Mouse (Mus musculus): ENCODE data around the gene Upf2. TPM values are rescaled to one million over a fixed set of nuclear protein-coding genes. Genes with fewer than 3 reads are reported as not detected.
"Not testable (repeated sequence)": the region's sequence is repeated elsewhere in the genome, so short reads cannot be mapped to it uniquely, and the experiment has no call there.

Gene Upf2
- total RNA-seq, 2 experiments from 2014 or later, result 23.5 to 36.1 TPM

DNA sequence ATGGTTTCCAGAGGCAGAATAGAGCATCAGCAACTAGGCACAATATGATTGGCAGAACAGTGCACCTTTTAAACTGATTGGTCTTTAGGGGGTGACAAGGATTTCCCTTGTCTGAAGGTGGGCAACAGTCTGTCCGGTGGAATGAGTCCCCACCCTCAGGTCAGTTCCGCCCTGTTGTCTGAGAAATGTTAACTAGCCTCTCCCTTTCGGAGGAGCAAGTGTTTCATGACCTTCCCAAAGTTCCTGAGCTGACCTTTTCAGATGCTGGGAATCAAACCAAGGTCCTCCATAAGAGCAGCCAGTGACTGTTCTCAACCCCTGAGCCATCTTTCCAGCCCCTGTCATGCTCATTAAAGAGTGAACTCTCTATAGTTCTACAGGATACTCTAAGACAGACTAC is 4.4 kb upstream of the Upf2 start:
- no peak for ATAC-seq (replicated peaks; ENCODE audit: poor library complexity, severe bottlenecking)

DNA sequence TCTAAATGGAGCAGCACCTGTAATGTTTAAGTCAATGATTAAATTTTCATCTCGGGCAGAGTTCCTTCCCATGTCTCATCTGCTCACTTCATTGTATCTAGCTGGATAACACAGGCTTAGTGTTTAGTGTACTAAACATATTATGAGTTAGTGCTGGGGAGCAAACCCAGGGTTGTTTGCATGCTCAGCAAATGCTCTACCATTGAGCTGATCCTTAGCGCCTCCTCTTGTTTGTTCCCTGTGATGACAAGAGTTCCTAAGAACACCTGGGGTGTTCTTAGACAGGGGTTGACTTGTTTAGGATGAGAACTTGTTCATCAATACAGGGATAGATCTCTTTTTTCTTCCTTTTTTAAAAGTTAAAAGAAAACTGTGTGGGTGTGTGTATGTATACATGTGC is 2.3 kb upstream of the Upf2 start:
- ATAC-seq (replicated peaks; ENCODE audit: poor library complexity, severe bottlenecking), result no peak

- ATAC-seq (replicated peaks; ENCODE audit: poor library complexity, severe bottlenecking), result not testable (repeated sequence)
Measured at GRCm38 (mm10) chr2:5949821-5950220, 1.4 kb upstream of the Upf2 start.

- ATAC-seq (replicated peaks; ENCODE audit: poor library complexity, severe bottlenecking), result no peak
Measured at GRCm38 (mm10) chr2:5950305-5950704, 964 bp upstream of the Upf2 start.

GRCm38 (mm10) chr2:5951621-5952211 is 447 bp downstream of the Upf2 start:
- peak; percentile 61 for ATAC-seq (replicated peaks; ENCODE audit: poor library complexity, severe bottlenecking)

- ATAC-seq (replicated peaks; ENCODE audit: poor library complexity, severe bottlenecking), result peak; percentile 59
Measured at GRCm38 (mm10) chr2:5957705-5958104, 6.4 kb downstream of the Upf2 start.

GRCm38 (mm10) chr2:5962265-5962664 is 11.0 kb downstream of the Upf2 start:
- ATAC-seq (replicated peaks; ENCODE audit: poor library complexity, severe bottlenecking), result no peak

DNA sequence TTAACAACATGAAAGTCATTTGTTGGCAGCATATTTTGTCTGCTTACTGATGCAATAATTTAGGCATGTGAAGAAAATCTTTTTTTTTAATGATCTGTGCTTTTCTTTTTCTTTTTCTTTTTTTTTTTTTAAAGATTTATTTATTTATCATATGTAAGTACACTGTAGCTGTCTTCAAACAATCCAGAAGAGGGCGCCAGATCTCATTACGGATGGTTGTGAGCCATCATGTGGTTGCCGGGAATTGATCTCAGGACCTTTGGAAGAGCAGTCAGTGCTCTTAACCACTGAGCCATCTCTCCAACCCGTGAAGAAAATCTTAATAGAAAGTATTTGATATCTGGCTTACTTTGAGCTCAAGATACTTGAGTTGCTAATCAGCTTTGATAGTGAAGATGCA is 12.5 kb downstream of the Upf2 start:
- ATAC-seq (replicated peaks; ENCODE audit: poor library complexity, severe bottlenecking), result not testable (repeated sequence)

GRCm38 (mm10) chr2:5965972-5966371 is 14.7 kb downstream of the Upf2 start:
- peak; percentile 96 for ATAC-seq (replicated peaks; ENCODE audit: poor library complexity, severe bottlenecking)

DNA sequence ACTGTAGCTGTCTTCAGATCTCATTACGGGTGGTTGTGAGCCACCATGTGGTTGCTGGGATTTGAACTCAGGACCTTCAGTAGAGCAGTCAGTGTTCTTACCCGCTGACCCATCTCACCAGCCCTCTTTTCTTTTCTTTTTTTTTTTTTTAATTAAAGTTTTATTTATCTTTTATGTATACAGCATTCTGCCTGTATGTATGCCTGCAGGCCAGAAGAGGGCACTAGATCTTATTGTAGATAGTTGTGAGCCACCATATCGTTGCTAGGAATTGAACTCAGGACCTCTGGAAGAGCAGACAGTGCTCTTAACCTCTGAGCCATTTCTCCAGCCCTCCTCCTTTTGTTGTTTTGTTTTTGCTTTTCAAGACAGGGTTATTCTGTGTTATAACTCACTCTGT is 19.4 kb downstream of the Upf2 start:
- not testable (repeated sequence) for ATAC-seq (replicated peaks; ENCODE audit: poor library complexity, severe bottlenecking)

DNA sequence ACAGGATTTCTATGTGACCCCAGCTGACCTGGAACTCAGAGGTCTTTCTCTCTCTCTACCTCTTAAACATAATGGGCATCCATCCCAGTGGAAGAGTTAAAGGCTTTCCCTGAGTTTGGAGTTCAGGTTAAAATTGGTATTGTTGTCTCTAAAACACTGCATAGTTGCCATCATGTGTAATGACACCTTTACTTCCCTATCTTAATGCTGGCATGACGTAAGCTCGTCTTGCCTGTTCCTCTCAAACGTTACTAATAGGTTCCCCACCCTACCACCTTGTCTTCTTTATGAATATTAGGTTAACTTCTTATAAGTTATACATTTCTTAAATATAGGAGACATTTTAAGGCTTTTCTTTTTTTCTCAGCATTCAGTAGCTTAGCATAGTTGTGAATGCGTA is 26.3 kb downstream of the Upf2 start:
- no peak for ATAC-seq (replicated peaks; ENCODE audit: poor library complexity, severe bottlenecking)

DNA sequence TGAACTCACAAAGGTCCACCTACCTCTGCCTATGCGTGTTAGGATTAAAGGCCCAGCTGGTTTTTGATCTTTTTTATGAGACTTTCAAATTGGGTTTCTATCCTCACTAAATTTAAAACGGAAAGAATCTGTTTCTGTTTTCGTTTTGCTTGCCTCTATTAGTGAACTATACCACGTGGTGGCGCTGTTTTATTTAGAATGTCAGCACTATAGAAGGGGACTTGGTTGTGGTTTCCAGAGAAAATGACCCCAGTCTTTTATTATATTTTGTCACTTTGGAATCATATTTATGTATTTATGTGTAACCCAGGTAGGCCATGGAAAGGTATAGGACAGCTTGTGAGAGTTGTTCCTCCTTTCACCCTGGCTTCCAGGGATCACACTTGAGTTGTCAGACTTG is 44.3 kb downstream of the Upf2 start:
- ATAC-seq (replicated peaks; ENCODE audit: poor library complexity, severe bottlenecking), result peak; percentile 61

GRCm38 (mm10) chr2:6003949-6004348 is 52.7 kb downstream of the Upf2 start:
- no peak for ATAC-seq (replicated peaks; ENCODE audit: poor library complexity, severe bottlenecking)

GRCm38 (mm10) chr2:6014532-6014931 is 63.3 kb downstream of the Upf2 start:
- no peak for ATAC-seq (replicated peaks; ENCODE audit: poor library complexity, severe bottlenecking)

- ATAC-seq (replicated peaks; ENCODE audit: poor library complexity, severe bottlenecking), result not testable (repeated sequence)
Measured at GRCm38 (mm10) chr2:6015182-6015581, 63.9 kb downstream of the Upf2 start.

DNA sequence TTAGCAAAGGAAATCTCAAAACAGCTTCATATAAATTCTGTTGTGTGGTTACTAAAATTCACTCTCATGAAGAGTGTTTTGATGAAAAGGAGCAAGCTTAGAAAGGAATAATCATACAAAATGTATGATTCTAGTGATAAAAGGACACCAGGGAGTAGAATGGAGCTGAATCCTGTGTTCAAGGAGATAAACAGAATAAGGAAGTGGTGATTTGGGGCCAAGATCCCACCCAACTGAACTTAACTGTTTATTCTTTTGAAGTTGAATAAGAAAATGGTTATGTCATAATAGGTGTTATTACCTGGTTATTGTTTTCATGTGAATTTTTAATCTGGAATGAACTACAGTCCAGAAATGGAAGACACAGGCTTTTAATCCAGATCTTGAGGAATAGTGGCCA is 69.3 kb downstream of the Upf2 start:
- ATAC-seq (replicated peaks; ENCODE audit: poor library complexity, severe bottlenecking), result no peak

- no peak for ATAC-seq (replicated peaks; ENCODE audit: poor library complexity, severe bottlenecking)
Measured at GRCm38 (mm10) chr2:6042644-6043043, 91.4 kb downstream of the Upf2 start.

DNA sequence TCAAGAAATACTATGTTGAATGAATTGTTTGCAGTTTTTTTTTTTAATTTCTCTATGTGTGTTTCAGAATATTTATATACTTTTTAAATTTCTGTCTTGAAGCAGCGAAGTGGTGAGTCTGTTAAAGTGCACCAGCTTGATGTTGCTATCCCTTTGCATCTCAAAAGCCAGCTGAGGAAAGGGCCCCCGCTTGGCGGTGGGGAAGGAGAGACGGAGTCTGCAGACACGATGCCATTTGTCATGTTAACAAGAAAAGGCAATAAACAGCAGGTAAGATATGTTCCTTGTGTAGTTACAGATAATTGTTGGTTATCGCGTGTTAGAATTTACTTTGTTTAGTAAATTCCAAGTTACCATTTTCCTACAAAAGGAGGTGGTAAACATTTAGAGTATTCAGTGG is 95.5 kb downstream of the Upf2 start:
- ATAC-seq (replicated peaks; ENCODE audit: poor library complexity, severe bottlenecking), result no peak

GRCm38 (mm10) chr2:6048570-6048969 is 97.3 kb downstream of the Upf2 start:
- no peak for ATAC-seq (replicated peaks; ENCODE audit: poor library complexity, severe bottlenecking)

GRCm38 (mm10) chr2:6049018-6049417 is 97.7 kb downstream of the Upf2 start:
- ATAC-seq (replicated peaks; ENCODE audit: poor library complexity, severe bottlenecking), result no peak

DNA sequence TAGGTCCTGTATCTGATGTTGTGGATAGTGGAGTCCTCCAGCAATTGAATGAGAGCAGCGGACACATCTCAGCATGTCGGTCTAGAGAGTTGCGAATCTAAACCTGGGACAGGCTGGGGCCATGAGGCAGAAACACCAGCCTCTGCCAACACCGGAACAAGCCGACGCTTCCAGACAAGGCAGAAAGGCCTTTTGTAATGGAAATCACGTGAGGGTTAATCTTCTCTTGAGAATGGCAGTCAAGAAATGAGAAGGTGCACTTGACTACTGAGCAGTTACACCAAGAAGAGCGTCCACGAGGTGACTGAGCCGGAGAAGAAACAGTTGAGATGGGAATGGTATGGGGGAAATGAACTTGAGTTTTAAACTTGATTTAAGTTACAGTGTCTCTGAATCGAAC is 104.2 kb downstream of the Upf2 start:
- ATAC-seq (replicated peaks; ENCODE audit: poor library complexity, severe bottlenecking), result no peak

DNA sequence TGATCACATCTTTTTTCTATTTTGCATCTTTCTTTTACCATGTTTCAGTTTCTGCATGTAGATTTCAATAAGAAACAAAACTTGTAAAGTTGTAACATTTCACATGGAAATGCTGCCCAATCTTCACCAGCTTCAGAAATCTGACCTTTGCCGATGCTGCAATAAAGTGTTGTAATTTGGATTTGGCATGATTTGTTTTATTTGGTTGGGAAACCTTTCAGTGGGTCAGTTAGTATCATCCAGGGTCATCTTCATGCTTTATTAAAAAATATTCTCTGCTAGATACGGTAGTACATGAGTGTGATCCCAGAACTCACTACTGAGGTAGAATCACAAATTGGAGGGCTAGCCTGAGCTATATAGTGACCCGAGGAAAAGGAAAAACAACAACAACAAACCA is 105.2 kb downstream of the Upf2 start:
- ATAC-seq (replicated peaks; ENCODE audit: poor library complexity, severe bottlenecking), result no peak

- no peak for ATAC-seq (replicated peaks; ENCODE audit: poor library complexity, severe bottlenecking)
Measured at GRCm38 (mm10) chr2:6059291-6059690, 108.0 kb downstream of the Upf2 start.

Measured in granulocyte monocyte progenitor cell, adult 5-6 weeks (primary cell).